10 mouse cellular contexts compared by ENCODE assay signal in the genomic region with DNA sequence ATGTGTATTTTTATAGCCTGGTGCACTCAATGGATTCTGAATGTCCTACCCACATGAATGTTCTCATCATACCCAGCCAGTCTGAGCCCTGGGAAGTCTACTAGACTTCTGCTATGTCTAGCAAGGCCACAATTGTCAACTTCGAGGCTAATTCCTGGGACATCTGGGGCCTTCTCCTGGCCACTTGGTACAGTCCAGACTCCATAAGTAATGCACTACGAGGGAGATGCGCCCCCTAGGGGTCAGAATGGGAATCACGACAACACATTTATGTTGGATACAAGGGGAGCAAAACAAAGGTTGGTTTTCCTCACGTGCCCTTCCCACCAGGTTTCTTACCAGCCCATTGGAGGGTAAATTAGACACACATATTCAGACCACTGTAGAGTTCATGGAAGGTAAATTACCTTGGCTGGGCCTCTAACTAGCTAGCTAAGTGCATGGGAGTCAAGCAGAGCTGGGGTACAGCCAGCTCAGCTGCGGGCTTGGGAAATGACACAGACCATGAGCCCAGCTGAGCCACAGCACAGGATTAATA. TPM values are rescaled to one million over a fixed set of nuclear protein-coding genes. Genes with fewer than 3 reads are reported as not detected.
DNase-seq lines count a peak whose midpoint lies in the region; ATAC-seq and TF ChIP-seq lines count a peak whose summit lies in the region.
"Had no signal": no experiment of that assay in that cellular context is flagged by ENCODE, and none has a peak within 500 bp of the region (broad histone marks: within the 10 kb centered on the region; RNA-seq: fewer than 3 reads in every experiment).

No protein-coding gene starts in this region.

- DNase-seq in gastrocnemius, postnatal 10 days = peak; percentile 60
- no peak for DNase-seq in gastrocnemius, postnatal 36 days
- peak; percentile 63 for DNase-seq in neural tube, embryonic 10.5 days (ENCODE audit: extremely low spot score, low spot score)
- peak; percentile 59 for DNase-seq in forelimb bud, embryonic 11.5 days (ENCODE audit: low read depth, low spot score)
- DNase-seq in naive thymus-derived CD4-positive, alpha-beta T cell, adult 2 months (ENCODE audit: low read depth) = peak; percentile 65
- no peak for DNase-seq in frontal cortex, postnatal 36 days (ENCODE audit: low spot score in 2 of 2)

- no peak overlapping the region for H3K9ac ChIP-seq in neural tube, embryonic 15.5 days (replicated peaks)
- H3K9ac ChIP-seq: embryonic facial prominence, embryonic 12.5 days; limb, embryonic 13.5 days had no signal

- H3K36me3 ChIP-seq in neural tube, embryonic 15.5 days = no peaks in the 10 kb centered on the region
- H3K36me3 ChIP-seq: embryonic facial prominence, embryonic 12.5 days; limb, embryonic 13.5 days had no signal

- H3K4me1 ChIP-seq in neural tube, embryonic 15.5 days = peaks cover 10% of the 10 kb centered on the region; the same call in 1 of the 2 replicates
- H3K4me1 ChIP-seq in bone marrow, adult 2 months (ENCODE audit: control insufficient read depth, insufficient read depth, low read length) = no peaks in the 10 kb centered on the region; the same call in 1 of the 2 replicates

- intact Hi-C loops in gastrocnemius, postnatal 36 days (cut with DNase I) = no loop called here

- H3K27ac ChIP-seq in neural tube, embryonic 15.5 days (replicated peaks) = no peak overlapping the region
- no peak overlapping the region for H3K27ac ChIP-seq in bone marrow, adult 2 months (ENCODE audit: control insufficient read depth, insufficient read depth, low read depth, low read length, poor library complexity)
- H3K27ac ChIP-seq: limb, embryonic 13.5 days had no signal

- ATAC-seq in neural tube, embryonic 15.5 days (ENCODE audit: low FRiP score) = no peak

- H3K4me3 ChIP-seq in neural tube, embryonic 15.5 days (replicated peaks) = no peak overlapping the region
- no peak overlapping the region for H3K4me3 ChIP-seq in bone marrow, adult 2 months (replicated peaks; ENCODE audit: control insufficient read depth, low read depth, low read length)
- H3K4me3 ChIP-seq: embryonic facial prominence, embryonic 12.5 days; limb, embryonic 13.5 days had no signal

- no peak overlapping the region for H3K4me2 ChIP-seq in neural tube, embryonic 15.5 days

- 30% methylated on average over 6 of the region's 6 CpGs for whole genome bisulfite sequencing in neural tube, embryonic 15.5 days
- WGBS in bone marrow, adult 2 months = 19% methylated on average over 6 of the region's 6 CpGs

- H3K9me3 ChIP-seq in neural tube, embryonic 15.5 days (replicated peaks) = no peaks in the 10 kb centered on the region
- H3K9me3 ChIP-seq: embryonic facial prominence, embryonic 12.5 days; limb, embryonic 13.5 days had no signal

- peak; percentile 56 for TF ChIP-seq CTCF in bone marrow, adult 2 months (IDR thresholded peaks at IDR 0.05; ENCODE audit: control insufficient read depth, insufficient read depth, low read length)

- TF ChIP-seq POLR2A in bone marrow, adult 2 months (IDR thresholded peaks at IDR 0.05; ENCODE audit: borderline replicate concordance, control insufficient read depth, low read depth, low read length) = no peak

- no peaks in the 10 kb centered on the region for H3K27me3 ChIP-seq in neural tube, embryonic 15.5 days (replicated peaks)
- H3K27me3 ChIP-seq: limb, embryonic 13.5 days had no signal

RNA-seq across cellular contexts. Expression of a gene that starts 14.0 kb away (rescaled TPM):
- 1 to 10 TPM; 3.2 to 3.9 TPM for total RNA-seq in gastrocnemius, postnatal 10 days (2021)
- 1 to 10 TPM; 2.2 to 2.6 TPM for total RNA-seq in gastrocnemius, postnatal 36 days (2021)
- 20.3 and 20.7 TPM in 2 replicates for polyA plus RNA-seq in neural tube, embryonic 15.5 days (2015; fragmentation: Nextera tagmentation; extraction: Ambion mirVana)
- 2.0 and 2.4 TPM in 2 replicates for polyA plus RNA-seq in bone marrow, adult 2 months (2011; ENCODE audit: insufficient read depth, insufficient read length, low replicate concordance, missing spikeins)

RNA-seq across cellular contexts. Expression of a gene that starts 43.6 kb away (rescaled TPM):
- 10 to 100 TPM; 47.7 to 55.3 TPM for total RNA-seq in gastrocnemius, postnatal 10 days (2021)
- 10 to 100 TPM; 28.1 to 34.1 TPM for total RNA-seq in gastrocnemius, postnatal 36 days (2021)
- polyA plus RNA-seq in neural tube, embryonic 15.5 days (2015; fragmentation: Nextera tagmentation; extraction: Ambion mirVana) = 90.2 and 120 TPM in 2 replicates
- polyA plus RNA-seq in bone marrow, adult 2 months (2011; ENCODE audit: insufficient read depth, insufficient read length, low replicate concordance, missing spikeins) = 72.4 and 118 TPM in 2 replicates

Comparison
In these comparisons a context has a peak if more than half of its experiments do, and no peak if none do; other contexts are left out.
1. DNase-seq: peak in gastrocnemius, postnatal 10 days (single experiment), neural tube, embryonic 10.5 days (single experiment), forelimb bud, embryonic 11.5 days (single experiment) and naive thymus-derived CD4-positive, alpha-beta T cell, adult 2 months (single experiment); none in gastrocnemius, postnatal 36 days (0 of 2) and frontal cortex, postnatal 36 days (0 of 2).